Mouse (Mus musculus): ENCODE data around the gene Nup107.

Gene Nup107

GRCm38 (mm10) chr10:117803870-117804850, 11.7 kb upstream of the Nup107 start:
- DNase-seq (ENCODE audit: low read depth, low spot score): no peak

GRCm38 (mm10) chr10:117801886-117802285, 9.4 kb upstream of the Nup107 start:
- no peak for DNase-seq (ENCODE audit: low read depth, low spot score)

- DNase-seq (ENCODE audit: low read depth, low spot score): no peak
Measured at GRCm38 (mm10) chr10:117799806-117800205, 7.3 kb upstream of the Nup107 start.

- DNase-seq (ENCODE audit: low read depth, low spot score): no peak
Measured at GRCm38 (mm10) chr10:117798436-117799035, 6.0 kb upstream of the Nup107 start.

GRCm38 (mm10) chr10:117797684-117798083, 5.2 kb upstream of the Nup107 start:
- no peak for DNase-seq (ENCODE audit: low read depth, low spot score)

- DNase-seq (ENCODE audit: low read depth, low spot score): no peak
Measured at GRCm38 (mm10) chr10:117797106-117797505, 4.6 kb upstream of the Nup107 start.

- DNase-seq (ENCODE audit: low read depth, low spot score): no peak
Measured at GRCm38 (mm10) chr10:117796181-117796580, 3.7 kb upstream of the Nup107 start.

- DNase-seq (ENCODE audit: low read depth, low spot score): no peak
Measured at GRCm38 (mm10) chr10:117795206-117795605, 2.7 kb upstream of the Nup107 start.

GRCm38 (mm10) chr10:117793436-117794030, 1.0 kb upstream of the Nup107 start:
- DNase-seq (ENCODE audit: low read depth, low spot score): no peak

- no peak for DNase-seq (ENCODE audit: low read depth, low spot score)
Measured at GRCm38 (mm10) chr10:117791171-117791470, 1.4 kb downstream of the Nup107 start.

- DNase-seq (ENCODE audit: low read depth, low spot score): no peak
Measured at GRCm38 (mm10) chr10:117790421-117791170, 1.9 kb downstream of the Nup107 start.

- no peak for DNase-seq (ENCODE audit: low read depth, low spot score)
Measured at GRCm38 (mm10) chr10:117790011-117790410, 2.5 kb downstream of the Nup107 start.

- no peak for DNase-seq (ENCODE audit: low read depth, low spot score)
Measured at GRCm38 (mm10) chr10:117784646-117785045, 7.9 kb downstream of the Nup107 start.

GRCm38 (mm10) chr10:117783786-117784420, 8.6 kb downstream of the Nup107 start:
- DNase-seq (ENCODE audit: low read depth, low spot score): no peak

- no peak for DNase-seq (ENCODE audit: low read depth, low spot score)
Measured at GRCm38 (mm10) chr10:117782491-117783260, 9.8 kb downstream of the Nup107 start.

- DNase-seq (ENCODE audit: low read depth, low spot score): no peak
Measured at GRCm38 (mm10) chr10:117782056-117782455, 10.4 kb downstream of the Nup107 start.

GRCm38 (mm10) chr10:117781021-117781725, 11.3 kb downstream of the Nup107 start:
- DNase-seq (ENCODE audit: low read depth, low spot score): no peak

- no peak for DNase-seq (ENCODE audit: low read depth, low spot score)
Measured at GRCm38 (mm10) chr10:117780306-117780911, 12.1 kb downstream of the Nup107 start.

- DNase-seq (ENCODE audit: low read depth, low spot score): no peak
Measured at GRCm38 (mm10) chr10:117779581-117780305, 12.8 kb downstream of the Nup107 start.
